Mouse (Mus musculus): ENCODE results near the gene Pif1. TPM values are rescaled to one million over a fixed set of nuclear protein-coding genes. Genes with fewer than 3 reads are reported as not detected.

Gene Pif1
- polyA plus RNA-seq, 1 experiment from 2014 or later, result 13.3 TPM

DNA sequence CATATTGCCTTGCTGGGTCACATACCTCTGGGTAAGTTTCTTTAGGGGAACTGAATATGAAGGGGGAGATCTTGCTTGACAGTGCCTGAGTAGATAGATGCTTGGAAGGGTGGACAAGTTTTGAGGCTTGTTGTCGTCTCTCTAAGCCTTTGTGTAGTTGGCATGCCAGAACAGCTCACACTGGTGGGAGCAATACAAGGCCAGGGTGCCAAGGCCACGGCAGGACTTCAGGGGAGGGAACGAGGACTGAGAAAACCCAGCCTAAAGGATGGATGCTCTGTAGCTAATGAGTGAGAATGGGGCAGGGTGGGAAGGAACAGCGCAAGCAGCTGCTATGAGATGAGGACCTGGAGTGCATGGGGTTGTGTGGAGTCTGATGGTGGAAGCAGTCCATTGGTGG, 58.0 kb downstream of the Pif1 start:
- Histone ChIP-seq H3K9me3 (ENCODE audit: control insufficient read depth, low read length) (no peaks in the 10 kb centered on the region), H3K27me3 (ENCODE audit: control insufficient read depth, insufficient read depth, low read length) (no peaks in the 10 kb centered on the region), H3K4me2 (ENCODE audit: low read depth, severe bottlenecking) (no peak overlapping the region), H3K27ac (replicated peaks; ENCODE audit: low read depth, low read length) (no peak overlapping the region), H3K9ac (ENCODE audit: low read length) (no peak overlapping the region), H3K36me3 (ENCODE audit: control insufficient read depth, insufficient read depth, low read length) (no peaks in the 10 kb centered on the region; the same call in 1 of the 2 replicates), H3K4me3 (ENCODE audit: low read depth, low read length) (no peak overlapping the region), H3K4me1 (ENCODE audit: control insufficient read depth, insufficient read depth, low read length) (peaks cover 13% of the 10 kb centered on the region)
- DNase-seq (ENCODE audit: low spot score) (no peak), ATAC-seq (ENCODE audit: insufficient number of reproducible peaks, low FRiP score, low TSS enrichment, low read depth) (no peak)
- WGBS, result 87% methylated on average over 4 of the region's 4 CpGs

Other genes with a start within 250 kb of the Pif1 start
- gene Pdcd7, start 241.1 kb upstream of the Pif1 start, polyA plus RNA-seq (2014; fragmentation: Nextera tagmentation; extraction: Ambion mirVana), result 16.8 and 17.7 TPM in 2 replicates
- 0.47 and 0.96 TPM in 2 replicates for gene Ubap1l, start 226.1 kb upstream of the Pif1 start, polyA plus RNA-seq (2014; fragmentation: Nextera tagmentation; extraction: Ambion mirVana)
- gene Kbtbd13, start 195.5 kb upstream of the Pif1 start, polyA plus RNA-seq (2014; fragmentation: Nextera tagmentation; extraction: Ambion mirVana), result 0.64 and 1.0 TPM in 2 replicates
- 7.5 and 9.7 TPM in 2 replicates for gene Rasl12, start 188.7 kb upstream of the Pif1 start, polyA plus RNA-seq (2014; fragmentation: Nextera tagmentation; extraction: Ambion mirVana)
- not detected in 2 replicates for gene Slc51b, start 164.2 kb upstream of the Pif1 start, polyA plus RNA-seq (2014; fragmentation: Nextera tagmentation; extraction: Ambion mirVana)
- 20.1 and 21.1 TPM in 2 replicates for gene Mtfmt, start 151.4 kb upstream of the Pif1 start, polyA plus RNA-seq (2014; fragmentation: Nextera tagmentation; extraction: Ambion mirVana)
- gene Spg21, start 126.2 kb upstream of the Pif1 start, polyA plus RNA-seq (2014; fragmentation: Nextera tagmentation; extraction: Ambion mirVana), result 114 and 121 TPM in 2 replicates
- gene Ankdd1a, start 67.0 kb upstream of the Pif1 start, polyA plus RNA-seq (2014; fragmentation: Nextera tagmentation; extraction: Ambion mirVana), result not detected in 2 replicates
- gene Plekho2, start 7.1 kb upstream of the Pif1 start, polyA plus RNA-seq (2014; fragmentation: Nextera tagmentation; extraction: Ambion mirVana), result 12.2 and 12.5 TPM in 2 replicates
- 29.7 and 31.5 TPM in 2 replicates for gene Rbpms2, start 42.5 kb downstream of the Pif1 start, polyA plus RNA-seq (2014; fragmentation: Nextera tagmentation; extraction: Ambion mirVana)
- 254 and 261 TPM in 2 replicates for gene Oaz2, start 80.8 kb downstream of the Pif1 start, polyA plus RNA-seq (2014; fragmentation: Nextera tagmentation; extraction: Ambion mirVana)
- 7.3 and 8.2 TPM in 2 replicates for gene Zfp609, start 240.4 kb downstream of the Pif1 start, polyA plus RNA-seq (2014; fragmentation: Nextera tagmentation; extraction: Ambion mirVana)

Data from limb, embryonic 11.5 days (tissue).